Mouse (Mus musculus): ENCODE measurements around the gene Tenm2. TPM values are rescaled to one million over a fixed set of nuclear protein-coding genes. Genes with fewer than 3 reads are reported as not detected.

Gene Tenm2
- polyA plus RNA-seq, 1 experiment from 2014 or later: 8.1 TPM

- Histone ChIP-seq H3K4me1 (replicated peaks) (no peaks in the 10 kb centered on the region), H3K27me3 (ENCODE audit: insufficient read depth, poor library complexity, severe bottlenecking) (no peaks in the 10 kb centered on the region), H3K36me3 (0 out of 2 replicates have a peak, but pooled peaks cover 5% of the 10 kb centered on the region), H3K27ac (no peak overlapping the region), H3K4me3 (no peak overlapping the region), H3K9me3 (no peaks in the 10 kb centered on the region)
- 14% methylated on average over 8 of the region's 8 CpGs for WGBS
- DNase-seq (ENCODE audit: low spot score): peak; percentile 81
These were observed 709.4 kb downstream of the Tenm2 start for GRCm38 (mm10) chr11:36526381-36526780.

GRCm38 (mm10) chr11:36512468-36512867 is 723.3 kb downstream of the Tenm2 start:
- Histone ChIP-seq H3K36me3 (peaks cover 12% of the 10 kb centered on the region), H3K27me3 (ENCODE audit: insufficient read depth, poor library complexity, severe bottlenecking) (no peaks in the 10 kb centered on the region), H3K4me1 (replicated peaks) (peaks cover 10% of the 10 kb centered on the region), H3K27ac (no peak overlapping the region), H3K4me3 (no peak overlapping the region), H3K9me3 (0 out of 2 replicates have a peak, but pooled peaks cover 5% of the 10 kb centered on the region)
- WGBS: 45% methylated on average over 7 of the region's 7 CpGs
- DNase-seq (ENCODE audit: low spot score): no peak

GRCm38 (mm10) chr11:36508312-36508711 is 727.5 kb downstream of the Tenm2 start:
- H3K4me3 ChIP-seq: no peak overlapping the region
- peaks cover 12% of the 10 kb centered on the region for H3K36me3 ChIP-seq
- 78% methylated on average over 7 of the region's 7 CpGs for WGBS
- DNase-seq (ENCODE audit: low spot score): no peak
- no peaks in the 10 kb centered on the region for H3K27me3 ChIP-seq (ENCODE audit: insufficient read depth, poor library complexity, severe bottlenecking)
- H3K4me1 ChIP-seq (replicated peaks): peaks cover 17% of the 10 kb centered on the region
- H3K27ac ChIP-seq: no peak overlapping the region
- 0 out of 2 replicates have a peak, but pooled peaks cover 5% of the 10 kb centered on the region for H3K9me3 ChIP-seq

- 70% methylated on average over 9 of the region's 9 CpGs for WGBS
- Histone ChIP-seq H3K4me3 (no peak overlapping the region), H3K27ac (no peak overlapping the region), H3K36me3 (no peaks in the 10 kb centered on the region), H3K27me3 (ENCODE audit: insufficient read depth, poor library complexity, severe bottlenecking) (no peaks in the 10 kb centered on the region), H3K4me1 (replicated peaks) (no peaks in the 10 kb centered on the region), H3K9me3 (no peaks in the 10 kb centered on the region)
- no peak for DNase-seq (ENCODE audit: low spot score)
These were observed 740.7 kb downstream of the Tenm2 start for GRCm38 (mm10) chr11:36494898-36495548.

- Histone ChIP-seq H3K27ac (no peak overlapping the region), H3K4me3 (no peak overlapping the region), H3K9me3 (no peaks in the 10 kb centered on the region), H3K4me1 (replicated peaks) (no peaks in the 10 kb centered on the region), H3K36me3 (no peaks in the 10 kb centered on the region), H3K27me3 (ENCODE audit: insufficient read depth, poor library complexity, severe bottlenecking) (no peaks in the 10 kb centered on the region)
- no peak for DNase-seq (ENCODE audit: low spot score)
- WGBS: 83% methylated on average over 6 of the region's 6 CpGs
These were observed 743.5 kb downstream of the Tenm2 start for GRCm38 (mm10) chr11:36492274-36492673.

- Histone ChIP-seq H3K36me3 (no peaks in the 10 kb centered on the region), H3K4me3 (no peak overlapping the region), H3K9me3 (no peaks in the 10 kb centered on the region), H3K27ac (no peak overlapping the region), H3K27me3 (ENCODE audit: insufficient read depth, poor library complexity, severe bottlenecking) (no peaks in the 10 kb centered on the region), H3K4me1 (replicated peaks) (0 out of 2 replicates have a peak, but pooled peaks cover 3% of the 10 kb centered on the region)
- WGBS: 61% methylated on average over 7 of the region's 7 CpGs
- DNase-seq (ENCODE audit: low spot score): peak; percentile 25
These were observed 745.7 kb downstream of the Tenm2 start for GRCm38 (mm10) chr11:36490085-36490484.

GRCm38 (mm10) chr11:36488666-36489065 is 747.1 kb downstream of the Tenm2 start:
- DNase-seq (ENCODE audit: low spot score): no peak
- WGBS: 89% methylated on average over 4 of the region's 4 CpGs
- H3K27me3 ChIP-seq (ENCODE audit: insufficient read depth, poor library complexity, severe bottlenecking): no peaks in the 10 kb centered on the region
- H3K4me1 ChIP-seq (replicated peaks): peaks cover 12% of the 10 kb centered on the region; the same call in 1 of the 2 replicates
- no peaks in the 10 kb centered on the region for H3K36me3 ChIP-seq
- H3K27ac ChIP-seq: no peak overlapping the region
- H3K9me3 ChIP-seq: no peaks in the 10 kb centered on the region
- H3K4me3 ChIP-seq: no peak overlapping the region

- Histone ChIP-seq H3K36me3 (no peaks in the 10 kb centered on the region), H3K9me3 (no peaks in the 10 kb centered on the region), H3K4me3 (no peak overlapping the region), H3K27me3 (ENCODE audit: insufficient read depth, poor library complexity, severe bottlenecking) (no peaks in the 10 kb centered on the region), H3K27ac (no peak overlapping the region), H3K4me1 (replicated peaks) (peaks cover 12% of the 10 kb centered on the region; the same call in 1 of the 2 replicates)
- no peak for DNase-seq (ENCODE audit: low spot score)
- 79% methylated on average over 12 of the region's 12 CpGs for WGBS
These were observed 749.7 kb downstream of the Tenm2 start for GRCm38 (mm10) chr11:36486092-36486491.

GRCm38 (mm10) chr11:36484466-36485069 is 751.2 kb downstream of the Tenm2 start:
- no peaks in the 10 kb centered on the region for H3K27me3 ChIP-seq (ENCODE audit: insufficient read depth, poor library complexity, severe bottlenecking)
- H3K4me3 ChIP-seq: no peak overlapping the region
- no peak for DNase-seq (ENCODE audit: low spot score)
- no peaks in the 10 kb centered on the region for H3K36me3 ChIP-seq
- H3K27ac ChIP-seq: no peak overlapping the region
- H3K9me3 ChIP-seq: no peaks in the 10 kb centered on the region
- 52% methylated on average over 8 of the region's 8 CpGs for whole genome bisulfite sequencing
- peaks cover 12% of the 10 kb centered on the region; the same call in 1 of the 2 replicates for H3K4me1 ChIP-seq (replicated peaks)

- H3K4me3 ChIP-seq: no peak overlapping the region
- no peak for DNase-seq (ENCODE audit: low spot score)
- no peaks in the 10 kb centered on the region for H3K36me3 ChIP-seq
- no peaks in the 10 kb centered on the region for H3K9me3 ChIP-seq
- 82% methylated on average over 8 of the region's 8 CpGs for WGBS
- peaks cover 12% of the 10 kb centered on the region; the same call in 1 of the 2 replicates for H3K4me1 ChIP-seq (replicated peaks)
- H3K27ac ChIP-seq: no peak overlapping the region
- H3K27me3 ChIP-seq (ENCODE audit: insufficient read depth, poor library complexity, severe bottlenecking): no peaks in the 10 kb centered on the region
These were observed 753.6 kb downstream of the Tenm2 start for GRCm38 (mm10) chr11:36482136-36482535.

GRCm38 (mm10) chr11:36481524-36481923 is 754.2 kb downstream of the Tenm2 start:
- Histone ChIP-seq H3K4me1 (replicated peaks) (peaks cover 9% of the 10 kb centered on the region; the same call in 1 of the 2 replicates), H3K4me3 (no peak overlapping the region), H3K27ac (no peak overlapping the region), H3K9me3 (no peaks in the 10 kb centered on the region), H3K36me3 (no peaks in the 10 kb centered on the region), H3K27me3 (ENCODE audit: insufficient read depth, poor library complexity, severe bottlenecking) (no peaks in the 10 kb centered on the region)
- WGBS: 76% methylated on average over 7 of the region's 7 CpGs
- no peak for DNase-seq (ENCODE audit: low spot score)

GRCm38 (mm10) chr11:36481086-36481485 is 754.7 kb downstream of the Tenm2 start:
- Histone ChIP-seq H3K27me3 (ENCODE audit: insufficient read depth, poor library complexity, severe bottlenecking) (no peaks in the 10 kb centered on the region), H3K4me1 (replicated peaks) (peaks cover 9% of the 10 kb centered on the region; the same call in 1 of the 2 replicates), H3K27ac (no peak overlapping the region), H3K4me3 (no peak overlapping the region), H3K36me3 (no peaks in the 10 kb centered on the region), H3K9me3 (no peaks in the 10 kb centered on the region)
- 91% methylated on average over 5 of the region's 5 CpGs for WGBS
- DNase-seq (ENCODE audit: low spot score): no peak

- no peak overlapping the region for H3K4me3 ChIP-seq
- WGBS: 72% methylated on average over 9 of the region's 9 CpGs
- DNase-seq (ENCODE audit: low spot score): no peak
These were observed 765.8 kb downstream of the Tenm2 start for GRCm38 (mm10) chr11:36469811-36470551.

More at GRCm38 (mm10) chr11:36469811-36470551, 765.8 kb downstream of the Tenm2 start:
- no peaks in the 10 kb centered on the region for H3K36me3 ChIP-seq
- no peak overlapping the region for H3K27ac ChIP-seq
- no peaks in the 10 kb centered on the region; the same call in 1 of the 2 replicates for H3K4me1 ChIP-seq (replicated peaks)
- no peaks in the 10 kb centered on the region for H3K9me3 ChIP-seq
- no peaks in the 10 kb centered on the region for H3K27me3 ChIP-seq (ENCODE audit: insufficient read depth, poor library complexity, severe bottlenecking)
